Mouse (Mus musculus) retina, postnatal 7 days (tissue): ENCODE measurements around the gene Lipc.

ENCODE experiments used
- DNase-seq: peaks from one replicate; pipeline ENCODE4 v3.0.0-alpha.2; 2012; ENCODE audit warnings: low read depth, low spot score

The Lipc gene

DNA sequence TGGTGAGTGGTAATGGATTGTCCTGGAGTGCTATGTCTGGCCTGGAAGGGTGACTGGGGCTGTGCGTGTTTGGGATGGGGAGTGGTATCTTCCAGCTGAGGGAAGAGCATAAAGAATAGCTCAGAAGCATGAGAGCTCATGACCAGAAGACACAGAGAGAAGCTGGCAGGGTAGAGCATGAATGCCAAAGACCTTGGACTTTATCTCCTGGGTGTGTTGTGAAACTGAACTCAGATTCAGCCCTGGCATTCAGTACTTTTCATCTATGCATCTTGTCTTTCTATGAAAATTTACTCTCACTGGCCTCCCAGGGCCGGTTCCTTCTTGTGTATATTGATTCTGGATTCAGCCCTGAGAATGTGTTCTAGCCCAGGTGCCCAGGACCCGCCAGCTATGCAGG, 127.9 kb downstream of the Lipc start:
- DNase-seq = no peak

DNA sequence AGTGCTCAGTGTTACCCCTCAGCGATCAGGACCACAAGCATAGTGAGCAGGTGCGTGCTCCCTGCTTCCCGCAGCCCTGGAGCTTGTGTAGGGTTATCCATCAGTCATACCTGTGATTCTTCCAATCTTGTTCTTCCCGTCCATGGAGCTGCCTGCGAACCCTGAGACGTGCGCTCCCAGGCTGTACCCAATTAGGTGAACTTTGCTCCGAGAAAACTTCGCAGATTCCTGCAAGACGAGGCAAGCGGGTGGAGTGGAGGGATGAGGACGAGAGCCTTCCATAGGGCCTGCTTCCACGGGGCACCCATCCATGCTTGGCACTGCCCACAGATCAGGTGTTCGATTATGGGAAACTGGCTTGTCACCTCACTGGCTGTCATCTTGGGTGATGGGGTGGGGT, 133.3 kb downstream of the Lipc start:
- DNase-seq = no peak

DNA sequence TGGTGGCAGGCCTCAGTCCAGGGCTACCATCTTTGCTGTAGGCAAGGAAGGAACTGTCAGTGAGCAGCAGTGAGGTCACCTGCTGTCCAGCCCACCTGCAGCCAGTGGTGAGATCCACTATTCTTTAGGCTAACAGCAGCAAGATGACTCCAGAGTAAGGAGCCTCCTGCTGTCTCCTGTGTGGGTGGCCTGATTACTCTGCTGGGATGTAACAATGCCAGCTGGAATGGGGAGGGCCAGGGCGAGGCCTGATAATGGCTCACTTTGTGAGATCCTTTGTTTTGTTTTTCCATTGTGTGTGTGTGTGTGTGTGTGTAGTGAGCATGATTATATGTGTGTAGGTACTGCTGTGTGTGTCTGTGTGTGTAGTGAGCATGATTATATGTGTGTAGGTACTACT, 134.6 kb downstream of the Lipc start:
- no peak for DNase-seq

DNA sequence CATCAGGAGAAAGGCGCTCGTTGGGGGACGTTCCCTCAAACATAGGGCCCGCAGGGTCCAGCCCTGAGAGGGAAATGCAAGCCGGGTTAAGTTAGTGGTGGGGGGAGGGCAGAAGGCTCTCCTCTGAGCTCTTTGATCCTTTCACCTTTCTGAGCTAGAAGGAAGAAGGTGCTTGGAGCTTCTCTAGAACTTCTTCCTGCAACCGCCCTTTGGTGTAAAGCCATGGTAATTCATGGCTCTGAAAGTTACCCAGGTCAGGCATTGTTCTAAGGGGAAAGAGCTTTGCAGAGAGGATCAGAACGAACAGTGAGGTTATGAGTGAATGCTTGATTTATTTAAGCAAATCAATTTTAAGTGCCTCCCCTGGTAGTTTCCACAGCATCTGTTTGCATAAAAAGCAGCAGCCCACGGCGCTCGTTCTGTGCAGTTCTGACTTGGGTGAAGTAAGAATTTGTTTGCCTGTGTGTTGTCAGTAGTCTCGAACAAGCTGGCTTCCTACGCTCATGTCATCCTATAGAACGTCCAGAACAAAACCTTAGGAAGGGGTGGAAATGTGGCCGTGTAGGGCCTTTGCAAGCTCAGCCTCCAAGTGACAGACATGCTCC, 135.2 kb downstream of the Lipc start:
- DNase-seq = no peak

DNA sequence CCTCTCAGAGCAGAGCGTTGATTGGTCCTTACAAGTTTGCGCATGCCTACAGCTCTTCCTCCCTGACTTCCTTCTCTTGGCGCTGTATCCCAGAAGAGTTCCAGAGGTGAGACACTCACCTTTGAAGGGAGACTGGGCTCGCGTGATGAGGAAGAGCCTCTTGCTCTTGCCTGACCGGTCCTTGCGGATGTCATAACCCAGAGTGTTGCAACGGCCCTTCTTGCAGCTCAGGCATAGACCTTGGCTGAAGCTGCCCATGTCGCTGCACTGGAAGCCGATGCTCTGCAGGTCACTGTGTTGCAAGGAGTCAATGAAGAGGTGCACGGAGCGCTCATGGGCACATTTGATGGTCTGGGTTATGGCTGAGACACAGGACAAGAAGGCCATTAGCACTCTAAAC, 139.5 kb downstream of the Lipc start:
- DNase-seq = no peak

DNA sequence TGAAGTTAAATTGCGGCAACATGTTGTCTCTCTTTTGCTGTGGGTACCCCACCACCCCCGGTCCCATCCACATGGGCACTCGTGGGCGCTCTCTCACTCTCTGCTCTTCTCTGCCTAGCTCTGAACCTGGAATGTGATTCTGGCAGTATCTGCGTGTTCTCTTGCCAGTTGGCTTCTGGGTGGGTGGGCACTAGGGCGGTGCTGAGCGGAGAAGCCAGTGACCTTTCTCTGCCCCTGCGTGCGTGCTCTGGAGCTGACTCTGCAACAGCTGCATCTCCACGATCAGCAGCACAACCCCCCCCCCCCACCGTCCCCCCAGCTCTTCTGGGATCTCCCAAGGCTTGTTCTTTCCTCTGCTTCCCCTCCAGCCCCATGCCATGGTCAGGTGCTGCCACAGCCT, 144.3 kb downstream of the Lipc start:
- DNase-seq = no peak

DNA sequence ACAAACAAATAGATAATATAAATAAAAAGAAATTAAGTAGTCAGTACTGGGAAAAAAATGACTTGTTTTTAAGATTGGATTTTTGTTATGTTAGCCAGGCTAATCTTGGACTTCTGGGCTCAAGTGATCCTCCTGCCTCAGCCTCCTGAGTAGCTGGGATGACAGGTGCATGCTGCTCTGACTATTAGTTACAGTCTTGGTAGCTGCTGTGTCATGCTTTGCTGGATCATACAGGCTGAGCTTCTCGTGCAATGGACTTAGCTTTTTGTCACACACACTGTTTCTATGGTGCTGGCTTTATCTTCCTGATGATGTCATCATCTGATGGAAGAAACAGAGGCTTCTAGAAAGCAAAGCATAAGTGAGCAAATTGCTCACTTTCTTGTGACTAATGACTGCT, 146.0 kb downstream of the Lipc start:
- no peak for DNase-seq

DNA sequence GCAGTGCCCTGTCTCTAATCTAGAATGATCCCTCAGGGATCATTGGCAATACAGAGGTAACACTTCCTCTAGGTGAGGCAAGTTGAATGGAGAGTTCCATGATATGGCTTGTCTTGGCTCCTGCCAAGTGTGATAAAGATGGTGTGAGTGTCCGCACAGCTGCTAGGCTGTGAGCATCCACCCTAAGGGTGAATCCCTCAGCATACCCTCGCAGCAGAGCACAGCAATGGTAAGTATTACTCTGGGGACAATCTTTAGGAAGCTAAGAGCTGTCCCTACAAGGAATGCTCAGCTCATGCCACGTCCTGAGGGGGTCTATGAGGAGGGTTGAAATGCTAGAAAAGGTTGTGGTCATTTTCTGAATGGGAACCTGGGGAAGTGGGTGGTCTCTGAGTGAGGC, 149.2 kb downstream of the Lipc start:
- no peak for DNase-seq

DNA sequence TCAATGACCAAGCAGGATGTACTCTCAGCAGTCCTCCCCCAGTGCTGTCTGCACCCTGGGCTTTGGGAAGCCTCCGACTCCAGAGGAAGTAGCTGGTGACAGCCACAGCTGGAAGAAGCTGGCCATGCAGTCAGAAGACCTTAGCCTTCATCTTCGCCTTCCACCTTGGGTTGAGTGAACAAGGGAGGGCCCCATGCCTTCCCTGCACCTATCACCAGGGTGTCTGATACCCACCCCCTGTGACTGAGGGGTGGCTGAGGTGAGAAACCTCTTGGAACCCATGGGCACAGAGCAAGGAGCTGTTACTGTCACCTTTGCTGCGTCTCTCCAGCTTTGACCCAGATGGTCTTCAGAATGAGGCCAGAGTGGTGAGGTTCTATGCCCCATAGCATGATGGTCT, 150.3 kb downstream of the Lipc start:
- DNase-seq = no peak

DNA sequence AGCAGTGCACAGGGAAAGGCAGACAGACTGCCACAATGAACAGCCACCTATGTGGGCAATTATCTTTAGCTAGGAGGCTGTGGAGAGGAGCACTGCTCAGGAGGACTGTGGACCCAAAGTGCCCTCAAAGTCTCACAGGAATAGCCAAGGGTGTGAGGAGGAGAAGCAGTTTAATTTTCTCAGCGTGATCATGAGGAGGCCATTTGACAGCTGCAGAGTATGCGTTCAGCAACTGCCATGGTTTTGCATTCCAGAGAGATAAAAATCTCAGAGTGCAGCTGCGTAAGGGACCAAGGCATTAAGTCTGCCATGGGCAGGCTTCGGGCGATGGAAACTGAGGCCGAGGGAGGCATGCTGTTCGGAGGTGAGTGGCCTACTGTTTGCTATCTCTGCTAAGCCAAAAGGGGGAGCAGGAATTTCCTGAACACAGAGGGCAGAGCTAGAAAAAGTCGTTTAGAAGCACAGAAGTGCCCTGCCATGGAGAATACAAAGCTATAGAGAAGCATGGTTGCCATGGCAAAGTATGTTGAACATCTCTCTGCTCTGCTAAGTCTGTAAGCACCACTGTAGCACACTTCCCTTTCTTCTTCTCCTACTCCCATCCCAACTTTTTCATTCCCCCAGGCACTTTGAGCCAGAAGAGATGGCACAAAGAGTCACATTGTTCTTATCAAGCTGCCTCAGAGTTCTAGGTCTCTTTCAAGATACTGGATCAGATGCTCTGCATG, 151.3 kb downstream of the Lipc start:
- DNase-seq = no peak

DNA sequence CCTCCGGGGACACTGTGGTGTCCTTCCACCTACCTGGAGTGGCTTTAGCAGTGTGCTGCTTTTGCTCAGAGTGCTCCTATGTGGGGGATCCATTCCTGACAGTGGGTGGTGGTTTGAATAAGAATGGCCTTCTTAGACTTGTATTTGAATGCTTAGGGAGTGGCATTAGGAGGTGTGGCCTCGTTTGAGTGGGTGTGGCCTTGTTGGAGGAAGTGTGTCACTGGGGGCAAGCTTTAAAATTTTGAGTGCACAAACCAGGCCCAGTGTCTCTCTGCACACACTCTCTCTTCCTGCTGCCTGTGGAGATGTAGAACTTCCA, 156.6 kb downstream of the Lipc start:
- no peak for DNase-seq

DNA sequence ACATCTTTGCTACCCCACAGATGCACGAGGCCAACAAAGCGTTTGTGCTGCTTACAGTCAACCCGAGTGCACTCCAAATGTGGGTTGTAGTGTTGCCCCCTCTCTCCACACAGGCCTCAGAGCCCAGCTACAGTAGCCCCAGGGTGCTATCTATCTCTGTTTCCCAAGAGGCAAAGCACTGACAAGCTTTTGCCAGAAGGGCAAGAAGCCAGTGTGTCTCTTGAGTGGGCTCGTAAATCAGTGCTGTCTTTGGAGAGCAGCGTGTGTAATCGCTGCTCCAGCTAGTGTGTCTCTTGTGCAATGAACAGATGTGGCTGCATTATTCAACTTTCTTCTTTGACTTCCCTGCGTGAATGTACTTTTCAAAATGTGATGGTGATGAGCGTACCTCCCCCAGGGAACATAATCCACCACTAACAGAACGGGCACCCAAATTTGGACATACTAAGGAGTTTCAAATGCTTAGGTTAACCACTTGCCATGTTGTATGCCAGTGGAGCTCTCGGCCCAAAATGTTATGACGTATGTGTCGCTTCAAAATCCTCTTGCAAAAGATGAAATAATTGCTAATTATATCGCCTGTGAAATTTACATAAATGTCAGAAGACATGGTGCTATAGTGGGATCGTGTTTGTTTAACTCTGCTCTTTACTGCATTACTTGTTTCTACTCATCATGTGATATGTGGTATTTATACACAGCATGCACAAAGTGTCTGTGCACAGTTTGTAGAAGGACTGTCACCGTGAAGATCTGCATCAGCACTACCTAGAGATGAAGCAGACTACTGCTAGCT, 157.2 kb downstream of the Lipc start:
- no peak for DNase-seq

DNA sequence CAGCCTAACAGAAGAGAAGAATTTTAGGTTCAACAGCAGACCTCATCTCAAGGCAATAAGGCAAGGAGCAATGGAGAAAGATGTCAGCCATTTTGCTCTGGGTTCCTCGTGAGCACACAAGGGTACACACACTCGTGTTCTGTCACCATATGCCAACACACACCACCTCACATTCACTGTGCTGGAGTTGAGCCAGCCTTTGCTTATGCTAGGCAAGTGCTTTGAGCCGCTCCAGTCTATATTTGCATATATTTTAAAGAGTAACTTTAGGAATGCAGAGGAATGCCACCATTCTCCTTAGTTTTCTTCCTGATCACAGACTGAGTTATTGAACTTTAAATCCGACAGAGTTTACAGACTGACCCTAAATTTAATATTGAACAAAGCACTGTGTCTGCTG, 161.4 kb downstream of the Lipc start:
- DNase-seq = no peak

DNA sequence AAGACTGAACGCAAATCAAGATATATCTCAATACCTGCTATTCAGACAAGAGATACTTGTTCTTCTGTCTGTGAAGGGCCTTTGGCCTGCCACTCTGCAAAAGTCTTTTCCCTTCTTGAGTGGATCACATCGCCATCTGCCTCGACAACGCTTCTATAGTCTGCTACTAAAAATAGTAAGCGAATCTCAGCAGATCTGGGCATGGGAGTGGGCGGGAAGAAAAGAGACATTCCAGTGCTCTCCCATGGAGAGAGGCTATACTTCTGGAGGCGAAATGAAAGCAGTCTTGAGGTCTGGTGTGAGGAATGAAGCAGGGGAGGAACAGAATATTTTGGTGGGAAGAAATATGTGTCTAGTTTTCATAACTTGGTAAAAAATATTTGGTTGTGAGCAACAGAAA, 163.3 kb downstream of the Lipc start:
- DNase-seq = no peak

DNA sequence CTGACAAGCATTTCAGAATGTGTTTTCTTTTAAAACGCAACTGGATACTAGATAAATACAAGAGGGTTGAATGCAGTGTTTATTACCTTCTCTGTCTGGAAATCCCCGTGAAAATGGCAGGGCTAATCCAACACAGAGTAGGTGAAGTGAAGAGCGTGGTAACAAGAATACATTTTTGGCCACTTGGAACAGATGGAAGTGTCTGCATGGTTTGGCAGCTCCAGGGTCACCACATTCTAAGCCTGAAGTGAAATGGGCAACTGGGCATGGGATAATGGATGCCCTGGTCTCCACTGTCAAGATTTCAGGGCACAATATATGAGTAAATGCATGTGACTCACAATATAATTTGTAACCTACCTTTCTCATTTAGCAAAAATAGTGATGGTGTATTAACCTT, 169.8 kb downstream of the Lipc start:
- DNase-seq = no peak

DNA sequence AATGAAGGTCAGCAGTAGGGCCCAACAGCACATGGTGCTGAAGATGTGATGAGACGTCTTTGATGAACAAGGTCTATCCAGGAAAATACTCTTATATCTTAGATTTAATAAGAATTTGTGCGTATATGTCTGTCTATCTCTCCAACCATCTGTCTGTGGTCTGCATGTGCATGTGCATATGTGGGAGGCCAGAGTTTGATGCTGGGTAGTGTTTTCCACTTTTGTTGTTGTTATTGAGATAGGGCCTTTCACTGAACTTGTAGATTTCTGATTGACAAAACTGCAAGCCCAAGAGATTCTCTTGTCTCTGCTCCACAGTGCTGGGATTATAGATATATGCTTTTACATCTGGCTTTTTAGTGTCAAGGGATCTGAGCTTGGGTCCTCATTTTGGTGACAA, 176.5 kb downstream of the Lipc start:
- DNase-seq = no peak

DNA sequence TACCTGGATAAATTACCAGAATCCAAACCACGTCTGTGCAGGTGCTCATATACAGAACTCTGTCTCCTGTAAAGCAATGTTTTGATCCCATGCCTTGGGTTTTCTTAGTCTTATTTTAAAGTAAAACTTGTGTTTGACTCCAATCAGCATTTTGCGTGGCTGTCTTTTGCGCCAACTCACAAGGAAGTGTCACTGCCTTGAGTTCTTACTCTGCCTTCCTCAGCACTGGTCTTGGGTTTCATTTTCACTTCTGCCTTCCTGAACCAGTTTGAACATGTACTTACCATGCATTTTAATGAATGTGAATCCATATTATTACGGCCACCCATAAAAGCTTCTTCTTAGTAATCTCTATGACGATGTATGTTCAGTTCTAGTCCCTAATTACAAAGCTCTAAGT, 191.1 kb downstream of the Lipc start:
- DNase-seq = no peak

DNA sequence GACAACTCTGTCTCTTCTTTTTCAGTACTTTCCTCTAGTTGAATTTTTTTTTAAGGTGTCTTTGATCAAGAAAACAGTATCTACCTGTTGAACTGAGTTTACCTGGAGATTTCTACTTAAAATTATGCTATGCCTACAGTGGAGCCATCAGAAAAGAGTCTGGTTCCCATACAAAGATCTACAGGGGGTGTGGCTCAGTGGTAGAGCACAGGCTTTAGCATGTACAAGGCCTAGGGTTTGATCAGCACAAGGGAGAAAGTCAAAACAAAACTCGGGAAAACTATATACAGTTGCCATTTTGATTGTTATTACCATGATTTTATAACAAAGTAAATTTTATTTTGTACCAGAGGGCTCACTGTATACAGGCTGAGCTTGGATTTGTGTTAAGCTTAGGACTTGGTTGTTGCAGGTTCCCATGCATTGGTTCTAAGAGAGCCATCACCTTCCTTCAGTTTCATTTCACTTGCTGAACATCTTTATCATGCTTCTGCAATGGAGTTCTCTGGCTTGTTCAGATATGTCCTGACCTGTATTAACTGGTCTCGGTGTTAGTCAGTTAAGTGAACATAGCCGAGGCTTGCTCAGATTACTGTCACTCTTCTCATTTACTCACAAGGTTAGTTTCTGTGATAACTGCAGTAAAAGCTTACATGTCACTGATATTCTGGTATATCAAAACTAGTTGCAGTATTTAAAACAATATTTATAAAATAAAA, 200.4 kb downstream of the Lipc start:
- no peak for DNase-seq
